Mouse (Mus musculus) urinary bladder, adult 18-20 months (tissue): Measurements from ENCODE around the gene Hoxa11.
A peak's percentile ranks its signal among the peaks of the same experiment; 100 is the strongest.

ENCODE experiments used
- DNase-seq, 2 experiments: peaks; one replicate each; pipeline ENCODE4 v3.0.0; 2022; ENCODE audit warnings: low spot score in 2 of 2, mixed read lengths in 2 of 2

Hoxa11 gene

DNA sequence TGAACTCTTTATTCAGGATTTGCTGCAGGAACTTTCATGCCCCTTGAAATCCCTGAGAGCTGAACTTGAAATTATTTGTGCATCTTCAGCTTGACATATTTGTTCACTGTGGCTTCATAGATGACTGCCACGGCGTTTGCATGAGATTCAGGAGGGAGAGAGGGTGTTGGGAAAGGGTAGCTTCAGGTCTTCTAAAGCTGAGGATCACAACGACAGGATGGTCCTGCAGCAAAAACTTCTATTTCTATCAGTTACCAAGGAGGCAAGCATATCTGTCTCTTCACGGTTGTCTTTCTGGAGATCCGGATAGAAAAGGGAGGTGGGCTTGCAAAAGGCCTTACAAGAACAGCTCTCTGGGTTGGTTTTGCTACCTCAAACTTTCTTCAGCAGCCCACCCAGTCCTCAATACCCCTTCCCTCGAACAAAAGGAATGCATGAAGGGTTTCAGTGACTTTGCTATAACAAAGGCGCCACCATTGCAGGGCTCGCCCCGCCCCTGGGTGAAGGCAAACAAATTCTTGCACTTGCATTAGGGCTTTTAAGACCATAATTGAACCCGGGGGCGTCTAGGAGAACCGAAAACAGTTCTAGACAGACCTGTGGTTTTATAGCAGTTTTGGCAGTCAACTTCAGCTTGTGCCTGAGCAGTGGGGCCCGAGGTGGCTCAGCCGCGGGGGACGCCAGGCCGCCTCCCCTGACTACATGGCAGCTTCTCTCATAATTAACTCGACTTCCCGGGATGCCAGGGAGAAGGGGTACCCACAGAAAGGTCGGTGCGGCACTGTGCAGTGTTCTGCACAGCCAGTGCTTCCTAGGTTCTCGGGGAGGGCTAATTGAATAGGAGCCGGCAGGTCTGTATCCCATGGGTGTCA, 2.4 kb upstream of the Hoxa11 start:
- DNase-seq = peak; percentile 15 to 54

GRCm38 (mm10) chr6:52246916-52247315, 1.3 kb upstream of the Hoxa11 start:
- DNase-seq = peak in 1 of 2 experiments; percentile 26

- peak; percentile 24 to 58 for DNase-seq
These were observed 793 bp upstream of the Hoxa11 start for GRCm38 (mm10) chr6:52246403-52246803.

DNA sequence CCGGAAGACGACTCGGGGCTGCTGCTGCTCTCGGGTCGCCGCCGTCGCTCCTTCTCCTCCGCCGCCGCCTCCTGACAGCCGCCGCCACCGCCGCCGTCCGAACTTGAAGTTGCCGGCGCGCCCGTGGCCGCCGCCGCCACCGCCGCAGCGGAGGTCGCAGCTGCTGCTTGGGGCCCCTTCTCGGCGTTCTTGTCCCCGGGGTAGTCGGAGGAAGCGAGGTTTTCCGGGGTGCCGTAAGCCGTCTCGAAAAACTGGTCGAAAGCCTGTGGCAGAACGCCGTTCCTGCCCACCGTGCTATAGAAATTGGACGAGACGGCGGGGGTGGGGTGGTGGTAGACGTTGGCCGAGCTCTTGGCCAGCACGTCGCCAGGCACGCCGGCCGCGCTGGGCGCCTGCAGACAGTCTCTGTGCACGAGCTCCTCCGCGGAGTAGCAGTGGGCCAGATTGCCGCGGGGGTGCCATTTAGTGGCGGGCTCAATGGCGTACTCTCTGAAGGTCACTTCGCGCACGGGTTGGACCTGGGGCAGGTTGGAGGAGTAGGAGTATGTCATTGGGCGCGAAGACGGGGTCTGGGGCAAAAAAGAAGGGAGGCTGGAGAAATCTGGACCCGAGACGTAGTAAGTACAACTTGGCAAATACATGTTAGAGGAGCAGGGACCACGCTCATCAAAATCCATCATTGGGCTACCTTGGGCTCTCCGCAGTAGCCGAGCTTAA, 412 bp downstream of the Hoxa11 start:
- peak; percentile 48 to 67 for DNase-seq

- DNase-seq = peak in 1 of 2 experiments; percentile 28
These were observed 1.1 kb downstream of the Hoxa11 start for GRCm38 (mm10) chr6:52244471-52245039.

DNA sequence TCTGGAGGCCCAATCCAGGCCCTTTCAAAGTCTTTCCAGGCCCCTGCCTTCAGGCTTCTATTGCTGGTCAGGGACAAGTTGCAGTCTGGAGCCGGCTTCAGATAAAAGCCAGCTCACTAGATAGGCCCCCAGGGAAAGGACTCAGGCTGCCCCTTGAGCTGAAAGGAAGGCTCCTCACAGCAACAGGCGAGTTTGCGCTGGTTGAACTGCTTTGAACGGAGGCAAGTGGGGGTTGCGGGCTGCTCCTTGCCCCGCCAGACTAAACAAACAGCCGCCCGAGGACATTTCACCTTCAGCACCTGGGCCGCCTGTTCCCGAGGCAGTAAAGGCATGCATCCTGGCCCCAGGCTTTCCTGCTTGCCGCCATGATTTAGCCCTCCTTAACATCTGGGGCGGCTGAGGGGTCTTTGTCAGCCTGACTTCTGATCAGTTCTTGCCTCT, 1.9 kb downstream of the Hoxa11 start:
- DNase-seq = peak in 1 of 2 experiments; percentile 60

DNA sequence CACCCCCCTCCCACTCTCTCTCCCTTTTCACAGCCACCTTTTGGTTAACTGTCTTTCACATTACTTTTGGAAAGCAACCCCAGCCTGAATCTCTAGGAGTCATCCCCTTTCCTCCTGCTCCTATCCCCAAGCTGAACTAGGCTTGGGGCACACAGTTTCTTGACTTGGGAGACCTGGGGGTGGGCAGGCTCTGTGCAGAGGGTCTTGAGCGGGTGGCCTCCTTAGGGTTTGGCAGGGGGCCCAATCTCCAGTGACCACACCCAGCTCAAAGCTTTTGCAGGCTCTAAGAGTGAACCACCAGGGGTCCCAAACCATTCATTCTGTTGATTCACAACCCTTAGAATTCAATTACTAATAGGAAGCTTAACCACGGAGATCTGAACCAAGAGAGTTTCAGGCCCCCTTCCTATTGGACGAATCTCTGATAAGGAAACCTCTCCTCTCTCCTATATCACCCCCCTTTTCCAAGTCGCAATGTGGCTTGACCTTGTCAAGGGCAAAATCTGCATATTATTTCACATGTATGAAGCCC, 2.7 kb downstream of the Hoxa11 start:
- DNase-seq = peak in 1 of 2 experiments; percentile 14

GRCm38 (mm10) chr6:52241001-52241621, 4.5 kb downstream of the Hoxa11 start:
- DNase-seq = peak in 1 of 2 experiments; percentile 30

DNA sequence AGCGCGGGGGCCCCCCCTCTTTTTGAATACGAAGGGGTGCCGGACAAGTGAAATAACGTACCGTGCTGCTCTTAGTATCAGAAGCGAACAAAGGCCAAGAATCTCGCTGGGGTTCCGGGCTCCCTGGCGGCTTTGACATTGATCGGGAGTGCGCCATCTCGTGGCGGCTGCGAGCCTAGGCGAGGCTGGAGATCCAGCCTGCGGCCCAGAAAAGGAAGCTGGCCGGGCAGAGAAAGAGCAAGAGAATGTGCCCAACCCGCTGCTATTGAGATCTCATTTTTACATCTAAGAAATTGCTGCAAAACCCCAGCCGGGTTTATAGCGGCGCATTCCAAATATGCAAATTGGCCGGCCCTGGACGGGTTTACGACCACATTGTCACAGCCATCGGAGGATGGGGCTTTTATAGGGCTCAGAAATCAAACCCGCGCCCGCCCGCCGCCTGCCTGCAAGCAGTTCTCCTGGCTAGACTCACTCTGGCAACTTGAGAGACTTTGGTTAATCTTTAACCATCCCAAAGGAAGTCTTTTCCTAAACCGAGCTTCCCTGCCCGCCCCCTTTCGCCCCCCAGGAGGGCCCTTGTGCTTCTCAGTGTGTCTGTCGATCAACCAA, 5.1 kb downstream of the Hoxa11 start, which contains the start of gene Hoxa10:
Hoxa10 (minus strand) TSS at position 466 of the 612 bp plus-strand sequence.
- DNase-seq = peak; percentile 77 to 91

GRCm38 (mm10) chr6:52239625-52240388, 5.8 kb downstream of the Hoxa11 start:
- peak in 1 of 2 experiments; percentile 37 for DNase-seq

DNA sequence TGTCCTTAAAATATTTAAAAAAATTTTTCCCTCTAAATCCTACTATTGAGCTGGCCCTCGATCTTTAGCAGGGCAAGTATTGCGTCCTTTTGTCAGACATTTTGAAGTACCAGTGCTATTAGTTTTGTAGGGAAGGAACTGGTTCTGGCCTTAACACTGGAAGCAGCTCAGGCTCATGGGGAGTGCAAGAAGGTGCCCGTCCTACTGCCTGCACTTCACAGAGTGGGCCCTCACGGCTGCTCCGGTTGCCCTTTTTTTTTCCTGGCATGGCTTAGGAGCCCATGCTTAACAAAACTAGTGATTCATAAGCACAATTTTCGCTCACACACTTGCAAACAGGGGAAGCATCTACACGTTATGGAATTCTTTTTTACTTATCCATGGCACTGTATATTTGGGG, 6.6 kb downstream of the Hoxa11 start:
- DNase-seq = peak in 1 of 2 experiments; percentile 18

GRCm38 (mm10) chr6:52238155-52238545, 7.5 kb downstream of the Hoxa11 start:
- DNase-seq = peak in 1 of 2 experiments; percentile 39

GRCm38 (mm10) chr6:52237346-52238154, 8.1 kb downstream of the Hoxa11 start:
- DNase-seq = peak in 1 of 2 experiments; percentile 35

DNA sequence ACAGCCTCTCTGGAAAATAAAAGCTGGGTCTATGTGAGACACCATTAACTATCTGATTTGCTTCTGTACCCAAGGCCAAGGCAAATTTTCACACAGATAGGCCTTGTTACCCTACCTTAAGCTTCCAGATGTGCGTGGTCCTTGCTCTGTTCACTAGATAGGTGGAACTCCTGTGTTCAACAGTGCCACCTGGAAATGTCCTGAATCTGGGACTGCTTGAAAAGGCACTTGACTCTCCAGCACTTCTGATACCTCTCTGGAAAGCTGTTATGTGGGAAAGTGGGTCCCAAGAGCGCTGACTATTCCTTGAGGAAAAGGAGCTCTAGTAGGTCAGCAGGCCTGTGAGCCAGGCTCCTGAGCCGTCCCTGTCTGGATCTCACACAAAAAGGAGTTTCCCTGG, 8.8 kb downstream of the Hoxa11 start:
- DNase-seq = peak in 1 of 2 experiments; percentile 33

GRCm38 (mm10) chr6:52235866-52236265, 9.7 kb downstream of the Hoxa11 start:
- DNase-seq = peak in 1 of 2 experiments; percentile 23

DNA sequence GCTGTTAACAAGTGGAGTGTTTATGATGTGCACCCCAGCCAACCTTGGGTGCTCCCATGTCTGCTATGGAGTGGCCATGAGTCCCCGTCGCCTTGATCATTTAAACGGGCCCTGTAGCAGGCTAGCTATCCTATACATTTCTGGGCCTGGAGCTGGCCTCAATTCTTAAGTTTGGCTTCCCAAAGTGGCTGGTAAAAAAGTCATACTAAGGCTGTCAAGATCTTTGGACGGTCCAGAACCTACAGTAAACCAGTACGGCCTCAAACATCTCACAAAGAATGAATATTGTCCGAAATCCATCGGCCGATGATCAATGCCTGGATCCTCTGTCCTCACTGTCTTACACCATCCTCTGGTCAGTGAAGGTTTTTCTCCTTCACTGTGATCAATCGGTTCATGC, 10.3 kb downstream of the Hoxa11 start:
- no peak for DNase-seq

- DNase-seq = peak in 1 of 2 experiments; percentile 74
These were observed 11.0 kb downstream of the Hoxa11 start for GRCm38 (mm10) chr6:52234428-52235140.
